Mouse (Mus musculus) midbrain, postnatal 0 days (tissue): ENCODE measurements around the gene Lrrc8d. TPM values are rescaled to one million over a fixed set of nuclear protein-coding genes. Genes with fewer than 3 reads are reported as not detected.

Experiments used
- ATAC-seq: fragments of 200-750 bp; cut with Nextera tagmentation; 2 replicates; pipeline ENCODE4 v1.8.0; 2017; ENCODE audit warnings: moderate number of reproducible peaks, mild to moderate bottlenecking, moderate TSS enrichment, moderate library complexity; ENCODE audit not compliant: low FRiP score
- DNase-seq: peaks from one replicate; pipeline ENCODE4 v3.0.0-alpha.2; 2015; ENCODE audit warnings: low spot score
- H3K27ac ChIP-seq: fragments of 300-500 bp; sonication (generic); 2 replicates; pipeline ENCODE4 v1.5.1; 2014; ENCODE audit warnings: low read depth, mild to moderate bottlenecking, low read length, mixed read lengths
- H3K27me3 ChIP-seq: fragments of 300-500 bp; sonication (generic); 2 replicates; pipeline ENCODE4 v1.6.1; 2014; ENCODE audit warnings: low read length, control low read depth, mixed read lengths; ENCODE audit not compliant: insufficient read depth
- H3K36me3 ChIP-seq: fragments of 300-500 bp; sonication (generic); 2 replicates; pipeline ENCODE4 v1.6.1; 2014; ENCODE audit warnings: low read length, control low read depth, mixed read lengths; ENCODE audit not compliant: insufficient read depth
- H3K4me1 ChIP-seq: fragments of 300-500 bp; sonication (generic); 2 replicates; pipeline ENCODE4 v1.6.1; 2014; ENCODE audit warnings: mild to moderate bottlenecking, control low read depth, antibody characterized with exemption, low read length, mixed read lengths; ENCODE audit not compliant: insufficient read depth
- H3K4me2 ChIP-seq: fragments of 300-500 bp; sonication (generic); 2 replicates; pipeline ENCODE4 v1.6.1; 2014; ENCODE audit warnings: low read depth, mild to moderate bottlenecking, low read length, mixed read lengths; ENCODE audit not compliant: poor library complexity, severe bottlenecking
- H3K4me3 ChIP-seq: fragments of 300-500 bp; sonication (generic); 2 replicates; pipeline ENCODE4 v1.5.1; 2014; ENCODE audit warnings: low read depth, mild to moderate bottlenecking, low read length, moderate library complexity
- H3K9ac ChIP-seq: fragments of 300-500 bp; sonication (generic); replicated peaks from 2 replicates; pipeline ENCODE4 v1.6.1; 2014; ENCODE audit warnings: mild to moderate bottlenecking, low read length, moderate library complexity, mixed read lengths; ENCODE audit not compliant: poor library complexity, severe bottlenecking
- H3K9me3 ChIP-seq: fragments of 300-500 bp; sonication (generic); 2 replicates; pipeline ENCODE4 v1.6.1; 2016; ENCODE audit warnings: low read length, control low read depth
- CTCF ChIP-seq: IDR thresholded peaks from 2 replicates; pipeline ENCODE4 v1.5.1; 2016; ENCODE audit warnings: antibody characterized with exemption, mild to moderate bottlenecking
- WGBS: fragments of 180-500 bp; shearing (Covaris S2); extraction: QIAGEN DNeasy Blood & Tissue Kit; methylation state at CpG from one replicate; pipeline ENCODE4 v1.1.7; 2014; 5-methylcytosine and 5-hydroxymethylcytosine counted together
- polyA plus RNA-seq: library from polyadenylated mRNA; unstranded; fragments of >200 nt; fragmentation: Nextera tagmentation; extraction: Ambion mirVana; gene quantifications from 2 replicates; pipeline ENCODE4 v1.2.1, GENCODE M21; 2015
- total RNA-seq: library from RNA; depleted of rRNA; stranded (reverse); fragments of >200 nt; gene quantifications from 2 replicates; pipeline ENCODE4 v1.2.3, GENCODE M21; 2014

The Lrrc8d gene
- total and polyA plus RNA-seq, 2 experiments from 2014 or later = 18.5 to 30.4 TPM

GRCm38 (mm10) chr5:105824282-105824681 lies 124.5 kb downstream of the Lrrc8d start:
- no peaks in the 10 kb centered on the region for H3K36me3 ChIP-seq
- TF ChIP-seq CTCF = no peak
- H3K27ac ChIP-seq = no peak overlapping the region
- no peaks in the 10 kb centered on the region for H3K9me3 ChIP-seq
- no peak overlapping the region for H3K4me3 ChIP-seq
- WGBS = 85% methylated on average over 7 of the region's 7 CpGs
- DNase-seq = no peak
- ATAC-seq = no peak
- no peaks in the 10 kb centered on the region for H3K27me3 ChIP-seq
- no peak overlapping the region for H3K4me2 ChIP-seq
- no peak overlapping the region for H3K9ac ChIP-seq
- no peaks in the 10 kb centered on the region; the same call in 1 of the 2 replicates for H3K4me1 ChIP-seq

- ATAC-seq (no peak), DNase-seq (no peak)
- 84% methylated on average over 4 of the region's 4 CpGs for WGBS
- no peak overlapping the region for H3K4me3 ChIP-seq
- no peaks in the 10 kb centered on the region; the same call in 1 of the 2 replicates for H3K4me1 ChIP-seq
- H3K9me3 ChIP-seq = no peaks in the 10 kb centered on the region
- no peaks in the 10 kb centered on the region for H3K36me3 ChIP-seq
- no peak overlapping the region for H3K27ac ChIP-seq
- no peak overlapping the region for H3K4me2 ChIP-seq
- no peaks in the 10 kb centered on the region for H3K27me3 ChIP-seq
- TF ChIP-seq CTCF = no peak
- H3K9ac ChIP-seq = no peak overlapping the region
Observed at GRCm38 (mm10) chr5:105824827-105825226, 125.1 kb downstream of the Lrrc8d start.

GRCm38 (mm10) chr5:105826916-105827510 lies 127.2 kb downstream of the Lrrc8d start:
- no peak overlapping the region for H3K27ac ChIP-seq
- H3K9ac ChIP-seq = no peak overlapping the region
- no peak for DNase-seq
- ATAC-seq = no peak
- no peak overlapping the region for H3K4me3 ChIP-seq
- H3K4me2 ChIP-seq = no peak overlapping the region
- no peak for TF ChIP-seq CTCF
- H3K9me3 ChIP-seq = no peaks in the 10 kb centered on the region
- 68% methylated on average over 5 of the region's 5 CpGs for WGBS
- no peaks in the 10 kb centered on the region; the same call in 1 of the 2 replicates for H3K4me1 ChIP-seq
- no peaks in the 10 kb centered on the region for H3K36me3 ChIP-seq
- no peaks in the 10 kb centered on the region for H3K27me3 ChIP-seq

GRCm38 (mm10) chr5:105828050-105828449 lies 128.3 kb downstream of the Lrrc8d start:
- no peaks in the 10 kb centered on the region for H3K27me3 ChIP-seq
- DNase-seq (no peak), ATAC-seq (no peak)
- no peak overlapping the region for H3K4me2 ChIP-seq
- no peaks in the 10 kb centered on the region; the same call in 1 of the 2 replicates for H3K4me1 ChIP-seq
- 94% methylated on average over 3 of the region's 3 CpGs for WGBS
- no peak for TF ChIP-seq CTCF
- H3K9ac ChIP-seq = no peak overlapping the region
- H3K4me3 ChIP-seq = no peak overlapping the region
- H3K36me3 ChIP-seq = no peaks in the 10 kb centered on the region
- no peaks in the 10 kb centered on the region for H3K9me3 ChIP-seq
- no peak overlapping the region for H3K27ac ChIP-seq

GRCm38 (mm10) chr5:105829008-105829586 lies 129.3 kb downstream of the Lrrc8d start:
- Histone ChIP-seq H3K27ac (no peak overlapping the region), H3K4me1 (no peaks in the 10 kb centered on the region), H3K4me3 (no peak overlapping the region), H3K4me2 (no peak overlapping the region), H3K9ac (no peak overlapping the region), H3K36me3 (no peaks in the 10 kb centered on the region), H3K27me3 (no peaks in the 10 kb centered on the region), H3K9me3 (no peaks in the 10 kb centered on the region)
- no peak for DNase-seq
- ATAC-seq = no peak
- 57% methylated on average over 7 of the region's 7 CpGs for WGBS
- TF ChIP-seq CTCF = no peak

- no peaks in the 10 kb centered on the region for H3K36me3 ChIP-seq
- H3K4me3 ChIP-seq = no peak overlapping the region
- no peak overlapping the region for H3K4me2 ChIP-seq
- H3K27ac ChIP-seq = no peak overlapping the region
- H3K27me3 ChIP-seq = no peaks in the 10 kb centered on the region
- H3K4me1 ChIP-seq = no peaks in the 10 kb centered on the region
- no peak for TF ChIP-seq CTCF
- no peaks in the 10 kb centered on the region for H3K9me3 ChIP-seq
- 74% methylated on average over 7 of the region's 7 CpGs for WGBS
- no peak overlapping the region for H3K9ac ChIP-seq
- ATAC-seq (no peak), DNase-seq (no peak)
Observed at GRCm38 (mm10) chr5:105832140-105832539, 132.4 kb downstream of the Lrrc8d start.
